Mouse (Mus musculus) ovary, postnatal 14 days (tissue): ENCODE measurements around the gene Cul7.

Experiments used
- DNase-seq: peaks from one replicate; pipeline ENCODE4 v3.0.0; 2022; ENCODE audit warnings: low spot score

Gene Cul7

DNA sequence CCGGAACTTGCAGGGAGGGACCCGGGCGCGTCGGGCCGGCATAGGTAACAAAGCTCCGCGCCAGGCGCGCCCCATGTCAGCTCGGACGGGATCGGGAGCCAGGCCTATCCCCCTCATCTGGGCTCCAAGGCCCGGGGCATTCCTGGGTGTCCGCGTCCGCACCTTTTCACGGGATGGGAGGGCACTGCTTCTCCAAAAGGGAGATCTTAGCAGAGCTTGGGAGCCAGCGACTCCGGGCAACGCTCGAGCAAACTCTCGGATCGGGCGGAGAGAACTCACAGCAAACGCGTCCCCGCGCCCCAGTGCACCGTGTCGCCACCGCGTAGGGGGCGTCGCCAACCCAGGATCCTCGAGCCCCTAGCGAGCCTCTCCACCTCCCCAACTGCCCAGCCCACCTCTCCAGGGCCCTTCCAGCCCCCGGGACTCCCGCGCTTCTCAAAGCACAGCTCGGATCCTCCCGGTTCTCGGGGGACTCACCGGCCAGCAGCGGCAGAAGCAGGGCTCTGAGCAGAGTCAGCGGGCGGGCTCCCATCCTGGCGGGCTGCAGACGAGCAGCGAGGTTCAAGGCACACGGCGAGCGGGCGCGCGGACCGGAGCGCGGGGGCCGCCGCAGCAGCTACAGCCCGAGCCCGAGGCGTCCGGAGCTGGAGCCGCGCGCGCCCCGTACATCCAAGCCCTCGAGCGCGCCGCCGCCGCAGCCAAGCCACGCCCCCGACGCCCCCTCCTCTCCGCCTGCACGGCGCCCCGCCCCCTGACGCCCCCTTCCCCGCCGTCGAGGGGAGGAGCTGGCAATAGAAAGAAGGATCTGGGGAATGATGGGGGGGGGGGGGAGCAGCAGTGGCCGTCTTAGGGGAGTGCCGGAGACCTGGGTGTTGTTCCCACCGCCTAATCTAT lies 21.1 kb upstream of the Cul7 start, which contains the start of gene Ptk7:
Gene Ptk7 (minus strand): TSS at position 714 of the 894 bp plus-strand sequence.
- DNase-seq: peak; percentile 81

DNA sequence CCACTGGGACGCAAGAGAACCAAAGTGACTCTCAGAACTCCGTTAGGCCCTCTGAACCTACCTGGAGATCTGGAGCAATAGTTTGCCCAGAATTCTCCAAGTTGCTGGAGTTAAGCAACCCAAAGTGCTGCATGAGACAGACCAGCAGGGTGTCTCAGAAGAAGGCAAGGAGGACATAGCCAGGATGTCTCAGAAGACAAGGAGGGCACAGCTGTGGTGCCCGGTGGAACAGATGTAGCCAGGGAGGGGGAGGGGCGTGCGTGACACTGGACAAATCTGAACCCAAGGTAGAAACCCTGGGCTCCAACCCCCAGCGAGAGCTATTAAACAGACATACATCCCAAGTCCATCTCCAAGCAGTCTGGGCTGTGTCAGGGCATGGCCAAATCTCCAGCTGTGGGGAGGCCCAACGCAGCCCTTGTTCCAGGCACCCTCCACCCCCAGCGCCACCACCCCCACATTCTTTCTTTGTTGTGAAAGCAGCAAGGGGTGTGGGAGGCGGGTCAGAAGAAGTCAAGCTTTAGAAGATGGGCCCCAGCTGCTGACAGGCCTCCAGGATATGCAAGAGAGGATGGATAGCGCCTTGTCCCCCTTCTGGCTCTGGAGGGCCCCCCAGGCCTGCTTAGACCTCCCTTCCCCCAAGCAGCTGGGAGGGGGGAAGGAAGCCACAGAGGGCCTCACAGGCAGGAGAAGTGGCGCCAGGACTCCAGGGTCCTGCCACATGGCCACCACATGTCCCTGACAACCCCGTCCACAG lies 20.3 kb upstream of the Cul7 start:
- DNase-seq: peak; percentile 62

GRCm38 (mm10) chr17:46636831-46637523 lies 13.2 kb upstream of the Cul7 start:
- DNase-seq: peak; percentile 73

DNA sequence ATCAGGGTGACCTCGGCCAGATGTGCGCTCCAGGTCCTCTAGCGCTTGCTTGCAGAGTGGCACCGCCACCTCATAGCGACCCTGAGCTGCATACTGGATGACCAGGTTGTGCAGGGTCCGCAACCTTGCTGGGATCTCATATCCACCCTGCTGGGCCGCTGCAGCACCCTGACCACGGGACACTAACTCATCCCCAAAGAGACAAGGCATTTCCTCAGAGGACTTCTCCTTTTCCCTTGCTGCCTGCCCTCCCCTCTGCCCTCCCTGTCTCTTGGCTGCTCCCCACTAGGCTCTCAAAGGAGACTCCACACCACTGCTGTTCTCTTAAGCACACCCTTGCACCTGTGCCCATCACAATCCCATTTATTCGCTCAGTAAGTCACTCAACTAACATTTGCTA lies 10.2 kb upstream of the Cul7 start:
- DNase-seq: no peak

DNA sequence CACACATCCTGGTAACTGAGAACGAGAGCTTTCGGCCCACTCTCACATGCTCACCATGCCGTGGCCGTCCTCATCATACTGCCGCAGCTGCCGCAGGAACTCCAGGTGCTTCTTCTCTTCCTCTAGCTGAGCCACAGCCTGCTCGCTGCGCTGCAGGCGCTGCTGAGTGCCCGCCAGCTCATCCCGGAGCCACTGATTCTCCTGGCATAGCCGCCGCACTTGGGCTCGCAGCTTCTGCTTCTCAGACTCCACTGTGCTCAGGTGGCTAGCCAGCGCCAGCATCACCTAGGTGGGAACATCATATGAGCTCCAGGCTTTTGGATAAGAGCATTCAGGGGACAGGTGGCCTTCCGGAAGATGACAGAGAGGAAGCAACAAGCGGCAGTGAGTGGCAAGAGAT lies 8.1 kb upstream of the Cul7 start:
- DNase-seq: no peak

DNA sequence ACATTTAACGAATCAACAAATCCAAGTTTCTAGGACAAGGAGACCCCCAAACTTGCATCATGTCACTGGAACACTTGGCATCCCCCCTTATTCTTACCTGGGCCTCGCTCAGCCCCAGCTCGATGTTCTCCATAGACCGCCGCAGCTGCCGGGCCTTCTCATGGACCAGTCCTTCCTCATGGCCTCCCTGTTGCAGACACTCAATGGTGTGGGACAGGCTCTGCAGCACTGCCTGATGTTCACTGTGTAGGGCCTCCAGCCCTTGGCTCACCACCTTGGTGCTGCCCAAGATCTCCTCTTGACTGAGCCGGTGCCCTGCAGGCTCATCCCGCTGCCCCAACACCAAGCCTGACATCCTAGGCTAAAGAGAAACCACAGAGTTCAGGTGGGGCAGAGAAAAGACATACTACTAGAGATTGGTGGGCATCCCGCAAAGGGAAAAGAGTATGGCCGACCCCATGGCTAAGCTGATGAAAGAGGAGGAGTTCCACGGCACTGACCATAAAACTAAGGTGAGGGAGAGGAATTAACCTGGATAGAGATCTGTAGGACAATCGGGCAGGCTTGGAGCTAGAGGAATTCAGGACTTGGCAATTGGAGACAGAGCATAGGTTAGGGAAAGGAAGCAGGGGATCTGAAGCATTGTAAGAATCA lies 5.9 kb upstream of the Cul7 start:
- no peak for DNase-seq

GRCm38 (mm10) chr17:46644916-46645475 lies 5.1 kb upstream of the Cul7 start:
- peak; percentile 48 for DNase-seq

DNA sequence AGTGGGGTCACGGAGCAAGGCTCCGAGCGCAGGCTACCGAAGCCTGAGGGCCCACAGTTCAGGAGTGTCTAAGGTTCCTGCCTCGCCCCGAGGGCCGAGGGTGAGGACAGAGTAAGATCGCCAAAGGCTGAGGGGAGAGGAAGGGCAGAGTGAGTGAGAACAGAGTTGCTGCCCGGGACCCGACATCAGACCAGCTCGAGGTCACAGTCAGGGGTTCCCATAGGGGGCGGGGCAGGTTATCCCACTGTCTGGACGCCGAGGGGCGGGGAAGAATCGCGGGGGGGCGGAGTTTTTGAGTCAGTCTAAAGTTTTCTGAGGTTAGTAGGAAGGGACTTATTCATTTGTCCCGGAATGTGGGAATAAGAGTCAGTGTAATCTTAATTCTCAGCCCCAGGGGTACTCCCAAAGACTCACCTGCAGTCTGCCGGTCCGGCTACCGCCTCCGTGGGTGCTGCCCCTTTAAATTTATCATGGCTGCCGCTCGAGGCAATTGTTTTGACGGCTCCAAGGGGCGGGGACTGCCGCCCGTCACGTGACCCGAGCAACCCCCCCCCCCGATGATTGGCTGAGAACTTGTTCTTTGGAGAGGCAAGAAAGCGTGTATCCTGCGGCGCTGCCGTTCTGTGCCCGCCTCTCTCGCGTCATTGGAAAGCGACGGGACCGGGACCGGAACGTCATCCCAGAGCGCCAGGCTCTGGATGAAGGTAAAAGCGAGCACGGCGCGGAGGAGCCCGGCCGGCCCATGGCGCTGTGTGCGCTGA lies 4.4 kb upstream of the Cul7 start, which contains the start of the genes Klc4 and Mrpl2:
Gene Klc4 (minus strand): TSS at position 462 of the 761 bp plus-strand sequence.
Gene Mrpl2 (plus strand): TSS at position 669 of the 761 bp plus-strand sequence.
- DNase-seq: peak; percentile 99

DNA sequence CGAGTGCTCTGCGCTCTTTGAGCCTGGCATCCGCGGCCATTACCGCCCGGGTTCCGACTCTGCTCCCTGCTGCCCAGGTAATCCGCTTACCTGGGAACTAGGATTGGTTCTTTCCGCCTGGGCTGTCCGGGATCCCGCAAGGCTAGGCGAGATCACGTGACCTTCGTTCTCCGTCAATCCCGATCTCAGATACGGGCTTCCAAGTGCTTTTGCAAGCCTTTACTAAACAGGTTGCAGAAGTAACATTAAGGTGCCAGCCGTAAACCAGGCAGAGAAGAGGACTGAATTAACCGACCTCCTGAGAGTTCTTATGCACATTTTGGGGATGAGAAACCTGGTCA lies 3.8 kb upstream of the Cul7 start:
- DNase-seq: no peak

GRCm38 (mm10) chr17:46647279-46647678 lies 2.9 kb upstream of the Cul7 start:
- DNase-seq: no peak

DNA sequence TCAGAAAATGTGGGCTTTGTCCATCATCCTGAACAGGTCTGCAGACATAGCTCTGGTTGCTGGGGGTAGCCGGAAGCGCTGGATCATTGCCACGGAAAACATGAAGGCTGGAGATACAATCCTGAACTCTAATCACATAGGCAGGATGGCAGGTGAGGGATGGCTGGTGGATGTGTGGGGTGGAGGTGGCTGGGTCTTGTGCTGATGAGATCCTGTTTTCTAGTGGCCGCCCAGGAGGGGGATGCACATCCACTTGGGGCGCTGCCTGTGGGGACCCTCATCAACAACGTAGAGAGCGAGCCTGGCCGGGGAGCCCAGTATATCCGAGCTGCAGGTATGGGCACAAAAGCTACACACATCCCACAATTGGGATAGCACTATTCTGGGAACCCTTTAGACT lies 1.7 kb upstream of the Cul7 start:
- no peak for DNase-seq

- DNase-seq: no peak
Observed at GRCm38 (mm10) chr17:46649811-46650210, 326 bp upstream of the Cul7 start.

DNA sequence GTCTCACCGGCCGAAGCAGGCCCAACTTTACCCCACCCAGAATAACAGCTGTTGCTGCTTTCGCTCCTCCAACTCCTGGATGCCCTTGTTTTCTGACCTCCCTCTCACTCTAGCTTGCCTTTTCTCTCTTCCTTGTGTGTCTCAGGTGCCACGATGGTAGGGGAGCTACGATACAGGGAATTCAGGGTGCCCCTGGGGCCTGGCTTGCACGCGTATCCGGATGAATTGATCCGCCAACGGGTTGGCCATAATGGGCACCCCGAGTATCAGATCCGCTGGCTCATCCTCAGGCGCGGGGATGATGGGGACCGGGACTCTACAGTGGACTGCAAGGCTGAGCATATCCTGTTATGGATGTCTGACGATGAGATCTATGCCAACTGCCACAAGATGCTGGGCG lies 1.2 kb downstream of the Cul7 start:
- DNase-seq: no peak

- DNase-seq: no peak
Observed at GRCm38 (mm10) chr17:46651755-46652547, 1.8 kb downstream of the Cul7 start.

GRCm38 (mm10) chr17:46656054-46656453 lies 5.9 kb downstream of the Cul7 start:
- no peak for DNase-seq

DNA sequence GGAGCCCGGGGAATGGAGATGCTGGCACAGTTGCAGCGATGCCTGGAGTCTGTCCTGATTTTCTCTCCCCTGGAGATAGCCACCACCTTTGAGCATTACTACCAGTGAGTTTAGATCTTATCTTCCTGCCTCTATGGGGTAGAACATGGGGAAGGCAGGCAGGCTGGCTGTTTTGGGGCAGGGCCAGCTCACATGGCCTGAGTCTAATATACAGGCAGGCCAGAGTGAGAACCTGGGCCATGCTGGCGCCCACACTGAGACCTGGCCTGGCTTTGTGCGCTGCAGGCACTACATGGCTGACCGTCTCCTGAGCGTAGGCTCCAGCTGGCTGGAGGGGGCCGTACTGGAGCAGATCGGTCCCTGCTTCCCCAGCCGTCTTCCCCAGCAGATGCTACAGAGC lies 11.2 kb downstream of the Cul7 start:
- DNase-seq: no peak

GRCm38 (mm10) chr17:46661981-46662380 lies 11.8 kb downstream of the Cul7 start:
- DNase-seq: no peak

DNA sequence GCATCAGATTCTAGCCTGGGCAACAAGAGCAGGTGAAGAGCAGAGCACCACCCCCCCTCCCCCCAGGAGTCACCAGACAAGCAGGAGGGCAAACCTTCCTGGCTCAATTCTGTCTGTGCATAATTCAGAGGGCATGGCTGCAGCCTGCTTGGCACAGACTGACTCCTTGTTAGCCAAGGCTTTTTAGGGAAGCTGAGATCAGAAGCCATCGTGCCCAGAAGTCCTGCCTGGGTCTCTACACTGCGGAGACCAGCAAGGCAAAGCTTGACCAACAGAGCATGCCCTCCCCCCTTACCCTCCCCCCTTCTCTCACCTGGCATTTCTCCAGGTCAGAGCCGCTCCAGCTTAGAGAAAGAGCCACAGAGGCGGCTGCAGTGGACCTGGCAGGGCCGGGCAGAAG lies 12.6 kb downstream of the Cul7 start:
- DNase-seq: no peak

DNA sequence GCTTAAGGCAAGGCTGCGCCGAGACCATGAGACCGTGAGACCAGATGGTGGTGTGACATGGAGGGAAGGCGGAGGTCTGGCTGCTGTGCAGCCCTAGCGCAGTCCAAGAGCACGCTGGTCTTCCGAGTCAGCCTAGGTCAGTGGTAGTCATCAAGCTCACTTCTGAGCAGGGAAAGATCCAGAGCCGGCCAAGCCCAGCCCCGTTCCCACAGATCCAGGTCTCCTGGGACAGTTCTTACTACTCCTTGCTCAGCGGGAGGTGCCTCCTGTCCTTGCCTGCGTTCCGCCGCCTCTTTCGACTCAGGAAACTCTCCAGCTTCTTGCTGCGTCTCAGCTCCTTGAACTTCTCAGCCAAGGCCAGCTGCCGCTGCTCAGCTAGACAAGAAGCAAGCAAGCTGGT lies 17.6 kb downstream of the Cul7 start:
- DNase-seq: no peak

DNA sequence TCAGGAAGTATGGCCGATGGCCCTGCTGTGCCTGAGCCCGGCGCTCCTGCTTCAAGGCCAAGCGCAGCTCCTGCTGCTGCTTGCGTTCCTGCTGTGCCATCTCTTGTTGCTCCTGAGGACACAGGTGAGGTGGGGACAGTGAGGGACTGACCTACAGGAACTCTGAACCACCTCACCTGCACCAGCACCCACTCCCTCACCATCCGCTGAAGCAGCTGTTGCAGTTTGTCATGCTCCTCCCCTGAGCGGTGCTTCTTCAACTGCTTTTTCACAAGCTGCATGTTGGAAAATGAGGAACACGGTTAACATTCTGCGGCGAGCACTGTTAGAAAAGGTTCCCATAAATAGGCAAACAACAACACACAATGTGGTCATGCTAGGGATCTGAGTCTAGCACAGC lies 19.8 kb downstream of the Cul7 start:
- no peak for DNase-seq
